Mouse (Mus musculus): ENCODE measurements around the gene Triap1.

DNA sequence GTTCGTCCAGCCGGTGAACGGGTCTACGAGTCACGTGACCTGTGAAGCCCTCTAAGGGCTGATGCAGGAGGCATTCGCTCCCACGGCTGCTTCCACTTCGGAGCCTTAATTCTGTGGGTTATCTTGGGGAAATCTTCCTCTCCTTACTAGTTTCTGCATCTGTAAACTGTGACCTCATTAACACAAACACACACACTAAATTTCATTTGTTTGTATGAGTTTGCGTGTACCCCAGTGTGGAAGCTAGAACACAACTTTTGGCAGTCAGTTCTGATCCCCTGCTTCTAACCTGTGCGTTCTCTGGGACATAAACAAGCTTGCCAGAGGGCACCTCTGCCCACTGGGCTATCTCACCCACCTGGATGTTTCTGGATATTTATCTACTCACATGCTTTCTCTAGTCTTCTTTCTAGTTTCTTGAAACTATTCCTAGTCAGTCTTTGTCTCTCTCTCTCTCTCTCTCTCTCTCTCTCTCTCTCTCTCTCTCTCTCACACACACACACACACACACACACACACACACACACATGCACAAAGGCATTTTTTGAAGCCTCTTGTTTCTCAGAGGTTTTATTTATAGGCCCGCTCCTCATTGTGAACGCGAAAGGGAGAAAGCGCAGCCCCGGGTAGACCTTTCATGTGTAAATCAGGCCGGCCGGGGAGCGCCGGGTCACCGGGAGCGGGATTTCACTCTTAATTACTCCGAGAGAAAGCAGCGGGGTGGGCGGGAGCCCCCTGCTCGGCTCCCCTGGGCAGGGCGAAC lies 32.6 kb downstream of the Triap1 start:
- TF ChIP-seq GATA1 (IDR thresholded peaks at IDR 0.05; ENCODE audit: low read length) (no peak), TAL1 (IDR thresholded peaks at IDR 0.05; ENCODE audit: low read length) (no peak)
